Mouse (Mus musculus): ENCODE data around the gene Mindy4. TPM values are rescaled to one million over a fixed set of nuclear protein-coding genes. Genes with fewer than 3 reads are reported as not detected.
A peak's percentile ranks its signal among the peaks of the same experiment; 100 is the strongest.

Gene Mindy4
- polyA plus RNA-seq, 1 experiment from 2014 or later = 24.2 TPM

DNA sequence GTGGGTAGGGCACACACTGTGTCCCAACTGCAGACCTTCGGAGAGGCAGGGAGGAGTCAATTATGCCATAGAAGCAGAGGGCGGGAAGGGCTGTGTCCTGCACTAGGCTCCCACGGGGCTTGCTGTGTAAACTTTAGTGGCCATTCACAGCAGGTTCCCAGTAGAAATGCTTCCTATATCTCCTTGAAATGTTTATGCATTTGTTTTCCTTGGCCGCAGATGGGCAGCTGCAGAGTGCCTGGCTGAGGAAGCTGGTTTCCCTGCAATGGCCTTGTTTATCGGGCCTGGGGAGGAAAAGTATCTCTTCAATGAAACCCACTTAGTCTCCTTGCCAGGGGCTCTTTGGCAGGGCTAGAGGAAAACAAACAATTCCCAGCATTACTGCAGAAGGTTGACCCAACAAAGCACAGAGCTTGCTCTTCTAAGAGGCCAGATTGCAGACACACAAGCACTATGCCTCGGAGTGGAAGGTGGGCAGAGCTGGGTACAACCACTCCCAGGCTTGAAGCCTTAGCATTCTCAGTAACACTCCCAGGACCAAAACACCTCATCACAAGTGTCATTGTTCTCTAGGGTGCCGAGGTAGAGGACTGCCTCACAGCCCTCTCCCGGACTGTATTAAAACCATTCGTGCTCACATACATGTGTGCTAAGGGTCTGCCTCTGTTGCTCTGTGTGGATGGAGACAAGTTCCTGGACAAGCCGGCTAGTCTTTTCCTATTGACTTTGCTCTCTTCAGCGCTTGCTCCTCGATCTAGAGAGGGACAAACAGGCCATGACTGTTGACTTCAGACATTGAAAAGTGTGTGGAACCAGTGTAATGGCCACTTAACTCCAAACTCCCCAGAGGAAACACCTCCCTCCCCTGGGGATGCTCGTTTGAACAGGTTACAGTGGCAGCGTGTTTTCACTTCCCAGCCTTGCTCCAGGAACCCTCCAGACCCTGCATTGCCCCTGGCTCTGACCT lies 116.7 kb downstream of the Mindy4 start:
- Histone ChIP-seq H3K4me3 (ENCODE audit: low read depth, low read length) (no peak overlapping the region), H3K4me2 (no peak overlapping the region), H3K27ac (ENCODE audit: low read depth, low read length) (no peak overlapping the region), H3K9me3 (ENCODE audit: control insufficient read depth, low read length) (no peaks in the 10 kb centered on the region), H3K4me1 (ENCODE audit: control insufficient read depth, insufficient read depth, low read length) (no peaks in the 10 kb centered on the region), H3K36me3 (ENCODE audit: control insufficient read depth, insufficient read depth, low read length) (no peaks in the 10 kb centered on the region), H3K27me3 (ENCODE audit: control insufficient read depth, insufficient read depth, low read length) (no peaks in the 10 kb centered on the region), H3K9ac (ENCODE audit: low read length) (no peak overlapping the region)
- DNase-seq (ENCODE audit: low spot score, missing footprints) = no peak
- ATAC-seq (ENCODE audit: low FRiP score) = no peak
- 74% methylated on average over 14 of the region's 14 CpGs for WGBS

DNA sequence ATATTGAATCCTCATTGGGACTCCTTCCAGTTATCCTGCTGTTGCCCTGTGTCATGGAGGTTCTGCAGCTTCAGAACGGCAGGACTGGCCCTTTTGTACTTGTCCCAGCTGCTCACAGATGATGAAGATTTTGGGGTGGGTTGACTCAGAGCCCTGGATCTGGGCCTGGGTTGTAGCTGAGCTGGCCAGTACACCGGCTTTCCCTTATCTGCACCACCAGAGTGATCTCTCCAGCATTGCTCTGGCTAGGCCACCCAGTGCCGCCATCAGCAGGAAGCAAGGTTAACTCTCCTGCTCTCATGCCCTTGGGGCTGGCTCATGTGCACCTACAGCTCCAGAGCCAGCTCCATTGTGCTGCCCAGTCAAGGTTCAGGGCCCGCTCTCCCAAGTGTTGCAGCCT lies 117.7 kb downstream of the Mindy4 start:
- H3K9me3 ChIP-seq (ENCODE audit: control insufficient read depth, low read length) = no peaks in the 10 kb centered on the region
- no peak for DNase-seq (ENCODE audit: low spot score, missing footprints)
- no peak overlapping the region for H3K9ac ChIP-seq (ENCODE audit: low read length)
- ATAC-seq (ENCODE audit: low FRiP score) = no peak
- WGBS = 91% methylated on average over 4 of the region's 4 CpGs
- no peaks in the 10 kb centered on the region for H3K36me3 ChIP-seq (ENCODE audit: control insufficient read depth, insufficient read depth, low read length)
- H3K4me1 ChIP-seq (ENCODE audit: control insufficient read depth, insufficient read depth, low read length) = no peaks in the 10 kb centered on the region
- no peak overlapping the region for H3K27ac ChIP-seq (ENCODE audit: low read depth, low read length)
- no peaks in the 10 kb centered on the region for H3K27me3 ChIP-seq (ENCODE audit: control insufficient read depth, insufficient read depth, low read length)
- no peak overlapping the region for H3K4me2 ChIP-seq
- no peak overlapping the region for H3K4me3 ChIP-seq (ENCODE audit: low read depth, low read length)

DNA sequence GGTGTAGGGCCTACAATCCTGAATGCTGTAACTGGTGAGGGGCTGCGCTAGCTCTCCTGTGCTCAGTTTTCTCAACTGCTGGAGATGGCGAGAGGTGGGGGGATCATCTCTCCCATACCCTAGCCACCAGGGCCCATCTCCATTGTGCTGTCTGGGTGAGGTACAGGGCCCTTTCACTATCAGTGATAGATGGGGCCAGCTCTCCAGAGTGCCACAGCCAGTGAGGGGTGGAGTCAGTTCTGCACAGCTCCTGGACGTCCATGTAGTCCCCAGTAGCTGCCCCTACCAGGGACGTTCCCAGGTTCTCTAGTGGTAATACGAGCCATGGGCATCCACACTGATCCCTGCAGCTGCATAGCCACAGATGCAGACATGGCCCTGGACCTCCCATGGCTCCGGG lies 118.3 kb downstream of the Mindy4 start:
- no peaks in the 10 kb centered on the region for H3K27me3 ChIP-seq (ENCODE audit: control insufficient read depth, insufficient read depth, low read length)
- no peaks in the 10 kb centered on the region for H3K4me1 ChIP-seq (ENCODE audit: control insufficient read depth, insufficient read depth, low read length)
- no peak overlapping the region for H3K4me2 ChIP-seq
- WGBS = 75% methylated on average over 6 of the region's 6 CpGs
- H3K36me3 ChIP-seq (ENCODE audit: control insufficient read depth, insufficient read depth, low read length) = no peaks in the 10 kb centered on the region
- no peak overlapping the region for H3K27ac ChIP-seq (ENCODE audit: low read depth, low read length)
- ATAC-seq (ENCODE audit: low FRiP score) (0 out of 2 replicates have a peak, but pooled peaks have one; percentile 8), DNase-seq (ENCODE audit: low spot score, missing footprints) (no peak)
- H3K4me3 ChIP-seq (ENCODE audit: low read depth, low read length) = no peak overlapping the region
- H3K9ac ChIP-seq (ENCODE audit: low read length) = no peak overlapping the region
- no peaks in the 10 kb centered on the region for H3K9me3 ChIP-seq (ENCODE audit: control insufficient read depth, low read length)

DNA sequence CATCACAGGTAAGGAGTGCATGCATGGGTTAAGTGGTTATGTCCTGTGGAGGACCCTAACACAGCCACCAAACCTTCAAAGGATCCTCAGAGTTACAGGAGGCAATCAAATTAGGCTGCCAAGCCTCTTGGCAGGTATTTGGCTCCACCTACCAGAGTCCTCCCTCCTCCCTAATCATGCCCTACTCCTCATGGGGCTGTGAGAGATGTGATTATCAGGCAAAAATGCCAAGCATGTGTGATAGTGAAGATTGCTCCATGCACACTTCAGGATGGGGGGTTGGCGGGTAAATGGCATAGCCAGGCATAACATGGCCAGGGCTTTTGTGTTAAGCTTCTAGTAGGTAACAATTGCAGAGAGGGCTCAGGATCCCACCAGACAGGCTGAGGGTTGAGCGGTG lies 119.8 kb downstream of the Mindy4 start:
- no peak overlapping the region for H3K27ac ChIP-seq (ENCODE audit: low read depth, low read length)
- ATAC-seq (ENCODE audit: low FRiP score) (no peak), DNase-seq (ENCODE audit: low spot score, missing footprints) (no peak)
- WGBS = 91% methylated on average over 2 of the region's 2 CpGs
- H3K9me3 ChIP-seq (ENCODE audit: control insufficient read depth, low read length) = no peaks in the 10 kb centered on the region
- H3K4me2 ChIP-seq = no peak overlapping the region
- H3K27me3 ChIP-seq (ENCODE audit: control insufficient read depth, insufficient read depth, low read length) = no peaks in the 10 kb centered on the region
- H3K4me1 ChIP-seq (ENCODE audit: control insufficient read depth, insufficient read depth, low read length) = no peaks in the 10 kb centered on the region
- no peaks in the 10 kb centered on the region for H3K36me3 ChIP-seq (ENCODE audit: control insufficient read depth, insufficient read depth, low read length)
- H3K4me3 ChIP-seq (ENCODE audit: low read depth, low read length) = no peak overlapping the region
- H3K9ac ChIP-seq (ENCODE audit: low read length) = no peak overlapping the region

DNA sequence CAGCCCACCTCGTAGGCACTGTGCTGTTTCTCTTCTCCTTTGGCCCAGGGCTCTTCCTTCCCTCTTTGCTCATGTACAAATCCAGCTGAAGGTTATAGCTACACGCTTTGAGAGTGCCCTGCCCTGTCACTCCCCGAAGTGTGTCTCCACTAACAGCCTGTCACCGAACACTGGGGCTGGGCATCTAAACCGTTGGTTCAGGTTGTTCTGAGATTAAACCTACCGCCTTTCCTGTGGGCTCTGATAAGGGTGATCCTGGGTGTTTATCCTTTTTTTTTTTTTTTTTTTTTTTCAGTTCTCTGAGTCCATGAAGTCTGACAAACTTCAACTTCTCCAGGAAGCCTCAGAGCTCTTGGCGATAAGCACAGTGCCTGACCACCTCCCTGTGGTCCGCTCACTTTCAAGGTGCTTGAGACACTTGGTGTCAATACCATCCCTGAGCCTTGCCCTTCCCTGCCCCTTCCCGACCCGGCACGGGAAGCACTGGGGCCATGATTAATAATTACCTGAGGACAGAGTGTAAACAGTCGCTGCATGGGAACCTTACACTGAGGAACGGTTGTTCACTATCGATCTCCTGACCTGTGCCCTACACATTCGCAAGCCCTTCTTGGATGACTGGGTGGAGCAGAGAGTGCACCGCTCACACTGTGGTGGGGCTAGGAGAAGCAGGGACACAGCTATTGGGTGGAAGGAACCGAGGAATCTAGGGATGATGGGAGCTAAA lies 120.9 kb downstream of the Mindy4 start:
- 91% methylated on average over 17 of the region's 17 CpGs for WGBS
- Histone ChIP-seq H3K9me3 (ENCODE audit: control insufficient read depth, low read length) (no peaks in the 10 kb centered on the region), H3K9ac (ENCODE audit: low read length) (no peak overlapping the region)

DNA sequence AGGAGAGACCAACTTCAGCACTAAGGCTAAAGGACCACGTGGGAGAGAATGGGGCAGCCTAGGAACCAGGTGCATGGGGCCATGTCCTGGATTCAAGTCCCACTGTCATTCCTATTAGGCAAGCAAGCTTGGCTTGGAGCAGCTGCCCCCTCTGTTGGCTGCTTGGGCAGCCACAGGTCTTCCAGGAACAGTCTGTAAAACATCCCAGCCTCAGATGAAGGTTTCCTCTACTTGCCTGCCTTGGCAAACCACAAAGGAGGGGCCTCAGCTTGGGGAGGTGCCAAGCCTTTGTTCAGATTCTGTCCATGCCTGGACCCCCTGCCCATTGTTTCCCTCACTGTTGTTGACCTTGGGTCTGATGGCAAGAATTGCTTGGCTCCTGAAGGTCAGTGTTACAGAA lies 121.6 kb downstream of the Mindy4 start:
- no peaks in the 10 kb centered on the region for H3K36me3 ChIP-seq (ENCODE audit: control insufficient read depth, insufficient read depth, low read length)
- H3K27ac ChIP-seq (ENCODE audit: low read depth, low read length) = no peak overlapping the region
- no peak for DNase-seq (ENCODE audit: low spot score, missing footprints)
- no peaks in the 10 kb centered on the region for H3K27me3 ChIP-seq (ENCODE audit: control insufficient read depth, insufficient read depth, low read length)
- no peak overlapping the region for H3K4me3 ChIP-seq (ENCODE audit: low read depth, low read length)
- no peak overlapping the region for H3K9ac ChIP-seq (ENCODE audit: low read length)
- 64% methylated on average over 1 of the region's 1 CpGs for WGBS
- no peak for ATAC-seq (ENCODE audit: low FRiP score)
- no peaks in the 10 kb centered on the region for H3K9me3 ChIP-seq (ENCODE audit: control insufficient read depth, low read length)
- H3K4me1 ChIP-seq (ENCODE audit: control insufficient read depth, insufficient read depth, low read length) = no peaks in the 10 kb centered on the region
- no peak overlapping the region for H3K4me2 ChIP-seq

More for the DNA sequence above, 120.9 kb downstream of the Mindy4 start:
- Histone ChIP-seq H3K36me3 (ENCODE audit: control insufficient read depth, insufficient read depth, low read length) (no peaks in the 10 kb centered on the region), H3K4me1 (ENCODE audit: control insufficient read depth, insufficient read depth, low read length) (no peaks in the 10 kb centered on the region), H3K4me2 (no peak overlapping the region), H3K4me3 (ENCODE audit: low read depth, low read length) (no peak overlapping the region), H3K27ac (ENCODE audit: low read depth, low read length) (no peak overlapping the region), H3K27me3 (ENCODE audit: control insufficient read depth, insufficient read depth, low read length) (no peaks in the 10 kb centered on the region)
- no peak for ATAC-seq (ENCODE audit: low FRiP score)
- DNase-seq (ENCODE audit: low spot score, missing footprints) = no peak

DNA sequence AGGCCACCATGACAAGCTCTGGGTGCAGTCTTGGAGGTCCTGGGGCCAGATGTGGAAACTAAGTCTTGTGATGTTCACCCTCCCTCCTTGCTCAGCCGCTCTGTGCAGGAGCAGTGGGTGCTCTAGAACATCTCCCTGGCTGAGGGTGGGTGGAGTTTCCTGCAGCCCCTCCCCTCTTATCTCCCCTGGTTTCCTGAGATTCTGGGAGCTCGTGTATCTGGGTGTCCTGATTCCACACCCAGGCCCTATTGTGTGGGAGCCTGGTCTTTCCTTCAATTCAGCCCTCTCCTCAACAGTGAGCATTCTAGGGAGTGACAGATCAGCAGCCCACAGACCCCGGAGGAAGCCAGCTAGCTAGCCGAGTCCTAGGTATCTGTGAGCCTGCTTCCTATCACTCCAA lies 123.1 kb downstream of the Mindy4 start:
- H3K27ac ChIP-seq (ENCODE audit: low read depth, low read length) = no peak overlapping the region
- H3K27me3 ChIP-seq (ENCODE audit: control insufficient read depth, insufficient read depth, low read length) = no peaks in the 10 kb centered on the region
- H3K36me3 ChIP-seq (ENCODE audit: control insufficient read depth, insufficient read depth, low read length) = no peaks in the 10 kb centered on the region
- no peaks in the 10 kb centered on the region for H3K4me1 ChIP-seq (ENCODE audit: control insufficient read depth, insufficient read depth, low read length)
- H3K4me3 ChIP-seq (ENCODE audit: low read depth, low read length) = no peak overlapping the region
- no peak overlapping the region for H3K9ac ChIP-seq (ENCODE audit: low read length)
- no peak overlapping the region for H3K4me2 ChIP-seq
- ATAC-seq (ENCODE audit: low FRiP score) (no peak), DNase-seq (ENCODE audit: low spot score, missing footprints) (no peak)
- WGBS = 75% methylated on average over 4 of the region's 4 CpGs
- H3K9me3 ChIP-seq (ENCODE audit: control insufficient read depth, low read length) = no peaks in the 10 kb centered on the region

DNA sequence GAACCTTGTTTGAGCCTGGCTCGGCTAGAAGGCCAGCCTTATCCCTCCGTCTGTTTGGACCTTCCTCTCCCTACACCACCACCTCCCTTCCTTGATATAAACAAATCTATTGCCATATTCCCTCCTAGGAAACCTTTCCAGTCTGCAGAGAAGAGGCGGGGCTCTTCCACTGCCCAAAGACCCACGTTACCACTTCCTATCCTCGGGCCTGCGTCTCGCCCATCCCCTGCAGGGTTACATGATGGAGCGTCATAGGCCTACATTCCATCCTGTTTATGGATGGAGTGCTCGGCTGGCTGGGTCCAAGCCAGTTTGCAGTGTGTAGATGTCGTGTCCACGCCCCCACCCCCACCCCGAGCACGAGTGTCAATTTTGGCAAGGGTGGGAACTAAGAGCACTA lies 124.1 kb downstream of the Mindy4 start:
- Histone ChIP-seq H3K4me1 (ENCODE audit: control insufficient read depth, insufficient read depth, low read length) (no peaks in the 10 kb centered on the region), H3K4me2 (no peak overlapping the region), H3K4me3 (ENCODE audit: low read depth, low read length) (no peak overlapping the region), H3K9me3 (ENCODE audit: control insufficient read depth, low read length) (no peaks in the 10 kb centered on the region), H3K27me3 (ENCODE audit: control insufficient read depth, insufficient read depth, low read length) (no peaks in the 10 kb centered on the region), H3K27ac (ENCODE audit: low read depth, low read length) (no peak overlapping the region), H3K36me3 (ENCODE audit: control insufficient read depth, insufficient read depth, low read length) (no peaks in the 10 kb centered on the region), H3K9ac (ENCODE audit: low read length) (no peak overlapping the region)
- WGBS = 88% methylated on average over 13 of the region's 13 CpGs
- ATAC-seq (ENCODE audit: low FRiP score) = no peak
- no peak for DNase-seq (ENCODE audit: low spot score, missing footprints)

DNA sequence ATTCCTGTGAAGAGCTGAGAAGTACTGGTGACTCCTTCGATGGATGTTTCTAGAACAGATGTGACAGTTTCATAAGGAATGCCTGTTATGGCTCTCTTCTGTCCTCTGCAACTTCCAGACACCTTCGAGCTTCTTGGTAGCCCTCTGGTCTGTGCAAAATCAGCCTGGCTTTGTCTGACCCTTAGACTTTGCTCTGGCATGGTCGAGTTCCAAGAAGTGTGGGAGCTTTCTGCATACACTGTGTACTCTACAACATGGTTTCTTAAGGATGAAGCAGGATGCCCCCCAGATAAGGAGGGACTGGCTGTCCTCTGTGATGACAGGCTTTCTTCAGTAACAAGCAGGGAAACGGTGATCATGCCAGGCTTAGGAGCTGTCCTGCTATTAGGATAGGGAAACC lies 125.0 kb downstream of the Mindy4 start:
- Histone ChIP-seq H3K9ac (ENCODE audit: low read length) (no peak overlapping the region), H3K27me3 (ENCODE audit: control insufficient read depth, insufficient read depth, low read length) (no peaks in the 10 kb centered on the region), H3K4me1 (ENCODE audit: control insufficient read depth, insufficient read depth, low read length) (no peaks in the 10 kb centered on the region), H3K9me3 (ENCODE audit: control insufficient read depth, low read length) (no peaks in the 10 kb centered on the region), H3K4me3 (ENCODE audit: low read depth, low read length) (no peak overlapping the region), H3K36me3 (ENCODE audit: control insufficient read depth, insufficient read depth, low read length) (no peaks in the 10 kb centered on the region), H3K4me2 (no peak overlapping the region), H3K27ac (ENCODE audit: low read depth, low read length) (no peak overlapping the region)
- WGBS = 86% methylated on average over 4 of the region's 4 CpGs
- ATAC-seq (ENCODE audit: low FRiP score) (no peak), DNase-seq (ENCODE audit: low spot score, missing footprints) (no peak)
